Mouse (Mus musculus): ENCODE measurements at regions not wholly inside any gene's neighbourhood (a gene's known extent, or its start where the extent isn't known, plus 50 kb on each side); places are given as distances from the start of the nearest gene placed in this dataset.

GRCm38 (mm10) chr1:177557856-177558255 lies 115.7 kb downstream of the Zbtb18 start:
- ATAC-seq (ENCODE audit: low read depth) = no peak
- no peaks in the 10 kb centered on the region for H3K36me3 ChIP-seq (ENCODE audit: control insufficient read depth, insufficient read depth, low read length)
- H3K4me1 ChIP-seq (ENCODE audit: control insufficient read depth, insufficient read depth, low read length) = no peaks in the 10 kb centered on the region
- H3K27ac ChIP-seq (replicated peaks; ENCODE audit: low read depth, low read length) = no peak overlapping the region
- H3K4me2 ChIP-seq (ENCODE audit: low read depth, low read length) = no peak overlapping the region
- 71% methylated on average over 4 of the region's 4 CpGs for WGBS
- no peaks in the 10 kb centered on the region for H3K9me3 ChIP-seq (ENCODE audit: control insufficient read depth, low read length)
- no peak overlapping the region for H3K9ac ChIP-seq (ENCODE audit: low read depth, low read length)
- no peaks in the 10 kb centered on the region for H3K27me3 ChIP-seq (replicated peaks; ENCODE audit: control insufficient read depth, insufficient read depth, low read length)
- DNase-seq (ENCODE audit: low spot score) = no peak
- no peak overlapping the region for H3K4me3 ChIP-seq (ENCODE audit: low read depth, low read length)

GRCm38 (mm10) chr1:177561716-177562588 lies 119.8 kb downstream of the Zbtb18 start:
- no peak overlapping the region for H3K4me3 ChIP-seq (ENCODE audit: low read depth, low read length)
- WGBS = 72% methylated on average over 17 of the region's 17 CpGs
- ATAC-seq (ENCODE audit: low read depth) (no peak), DNase-seq (ENCODE audit: low spot score) (peak; percentile 4)
- H3K9ac ChIP-seq (ENCODE audit: low read depth, low read length) = no peak overlapping the region
- no peaks in the 10 kb centered on the region for H3K27me3 ChIP-seq (replicated peaks; ENCODE audit: control insufficient read depth, insufficient read depth, low read length)
- H3K36me3 ChIP-seq (ENCODE audit: control insufficient read depth, insufficient read depth, low read length) = no peaks in the 10 kb centered on the region
- no peak overlapping the region for H3K4me2 ChIP-seq (ENCODE audit: low read depth, low read length)
- no peak overlapping the region for H3K27ac ChIP-seq (replicated peaks; ENCODE audit: low read depth, low read length)
- no peaks in the 10 kb centered on the region for H3K9me3 ChIP-seq (ENCODE audit: control insufficient read depth, low read length)
- H3K4me1 ChIP-seq (ENCODE audit: control insufficient read depth, insufficient read depth, low read length) = no peaks in the 10 kb centered on the region

- no peaks in the 10 kb centered on the region for H3K27me3 ChIP-seq (replicated peaks; ENCODE audit: control insufficient read depth, insufficient read depth, low read length)
- no peak for ATAC-seq (ENCODE audit: low read depth)
- H3K9ac ChIP-seq (ENCODE audit: low read depth, low read length) = no peak overlapping the region
- no peaks in the 10 kb centered on the region for H3K9me3 ChIP-seq (ENCODE audit: control insufficient read depth, low read length)
- H3K4me2 ChIP-seq (ENCODE audit: low read depth, low read length) = no peak overlapping the region
- H3K36me3 ChIP-seq (ENCODE audit: control insufficient read depth, insufficient read depth, low read length) = no peaks in the 10 kb centered on the region
- DNase-seq (ENCODE audit: low spot score) = no peak
- no peak overlapping the region for H3K4me3 ChIP-seq (ENCODE audit: low read depth, low read length)
- no peak overlapping the region for H3K27ac ChIP-seq (replicated peaks; ENCODE audit: low read depth, low read length)
- WGBS = 67% methylated on average over 5 of the region's 5 CpGs
- no peaks in the 10 kb centered on the region for H3K4me1 ChIP-seq (ENCODE audit: control insufficient read depth, insufficient read depth, low read length)
Observed at GRCm38 (mm10) chr1:177562589-177562912, 120.4 kb downstream of the Zbtb18 start.

- no peak for DNase-seq (ENCODE audit: low spot score)
- no peaks in the 10 kb centered on the region for H3K27me3 ChIP-seq (replicated peaks; ENCODE audit: control insufficient read depth, insufficient read depth, low read length)
- WGBS = 76% methylated on average over 3 of the region's 3 CpGs
- no peak overlapping the region for H3K4me2 ChIP-seq (ENCODE audit: low read depth, low read length)
- no peak overlapping the region for H3K4me3 ChIP-seq (ENCODE audit: low read depth, low read length)
- no peak overlapping the region for H3K9ac ChIP-seq (ENCODE audit: low read depth, low read length)
- ATAC-seq (ENCODE audit: low read depth) = no peak
- no peaks in the 10 kb centered on the region for H3K9me3 ChIP-seq (ENCODE audit: control insufficient read depth, low read length)
- no peak overlapping the region for H3K27ac ChIP-seq (replicated peaks; ENCODE audit: low read depth, low read length)
- no peaks in the 10 kb centered on the region for H3K4me1 ChIP-seq (ENCODE audit: control insufficient read depth, insufficient read depth, low read length)
- H3K36me3 ChIP-seq (ENCODE audit: control insufficient read depth, insufficient read depth, low read length) = no peaks in the 10 kb centered on the region
Observed at GRCm38 (mm10) chr1:177565678-177566077, 123.5 kb downstream of the Zbtb18 start.

- H3K36me3 ChIP-seq (ENCODE audit: control insufficient read depth, insufficient read depth, low read length) = no peaks in the 10 kb centered on the region
- ATAC-seq (ENCODE audit: low read depth) (no peak), DNase-seq (ENCODE audit: low spot score) (no peak)
- no peak overlapping the region for H3K9ac ChIP-seq (ENCODE audit: low read depth, low read length)
- no peak overlapping the region for H3K27ac ChIP-seq (replicated peaks; ENCODE audit: low read depth, low read length)
- no peak overlapping the region for H3K4me2 ChIP-seq (ENCODE audit: low read depth, low read length)
- H3K4me1 ChIP-seq (ENCODE audit: control insufficient read depth, insufficient read depth, low read length) = no peaks in the 10 kb centered on the region
- WGBS = 82% methylated on average over 9 of the region's 9 CpGs
- H3K27me3 ChIP-seq (replicated peaks; ENCODE audit: control insufficient read depth, insufficient read depth, low read length) = no peaks in the 10 kb centered on the region
- H3K4me3 ChIP-seq (ENCODE audit: low read depth, low read length) = no peak overlapping the region
- H3K9me3 ChIP-seq (ENCODE audit: control insufficient read depth, low read length) = no peaks in the 10 kb centered on the region
Observed at GRCm38 (mm10) chr1:177568056-177568816, 126.1 kb downstream of the Zbtb18 start.

GRCm38 (mm10) chr1:177569572-177569971 lies 127.4 kb downstream of the Zbtb18 start:
- Histone ChIP-seq H3K4me3 (ENCODE audit: low read depth, low read length) (no peak overlapping the region), H3K27me3 (replicated peaks; ENCODE audit: control insufficient read depth, insufficient read depth, low read length) (no peaks in the 10 kb centered on the region), H3K4me1 (ENCODE audit: control insufficient read depth, insufficient read depth, low read length) (no peaks in the 10 kb centered on the region), H3K27ac (replicated peaks; ENCODE audit: low read depth, low read length) (no peak overlapping the region), H3K9ac (ENCODE audit: low read depth, low read length) (no peak overlapping the region), H3K4me2 (ENCODE audit: low read depth, low read length) (no peak overlapping the region), H3K9me3 (ENCODE audit: control insufficient read depth, low read length) (no peaks in the 10 kb centered on the region), H3K36me3 (ENCODE audit: control insufficient read depth, insufficient read depth, low read length) (no peaks in the 10 kb centered on the region)
- no peak for ATAC-seq (ENCODE audit: low read depth)
- 78% methylated on average over 6 of the region's 6 CpGs for WGBS
- no peak for DNase-seq (ENCODE audit: low spot score)

- no peak overlapping the region for H3K27ac ChIP-seq (replicated peaks; ENCODE audit: low read depth, low read length)
- 81% methylated on average over 17 of the region's 17 CpGs for WGBS
- H3K4me2 ChIP-seq (ENCODE audit: low read depth, low read length) = no peak overlapping the region
- no peak for ATAC-seq (ENCODE audit: low read depth)
- no peaks in the 10 kb centered on the region for H3K27me3 ChIP-seq (replicated peaks; ENCODE audit: control insufficient read depth, insufficient read depth, low read length)
- H3K36me3 ChIP-seq (ENCODE audit: control insufficient read depth, insufficient read depth, low read length) = no peaks in the 10 kb centered on the region
- no peak overlapping the region for H3K4me3 ChIP-seq (ENCODE audit: low read depth, low read length)
- H3K9ac ChIP-seq (ENCODE audit: low read depth, low read length) = no peak overlapping the region
- no peak for DNase-seq (ENCODE audit: low spot score)
- H3K4me1 ChIP-seq (ENCODE audit: control insufficient read depth, insufficient read depth, low read length) = no peaks in the 10 kb centered on the region; the same call in 1 of the 2 replicates
- H3K9me3 ChIP-seq (ENCODE audit: control insufficient read depth, low read length) = no peaks in the 10 kb centered on the region
Observed at GRCm38 (mm10) chr1:177573017-177573725, 131.0 kb downstream of the Zbtb18 start.

- H3K4me3 ChIP-seq (ENCODE audit: low read depth, low read length) = no peak overlapping the region
- H3K4me2 ChIP-seq (ENCODE audit: low read depth, low read length) = no peak overlapping the region
- no peaks in the 10 kb centered on the region for H3K9me3 ChIP-seq (ENCODE audit: control insufficient read depth, low read length)
- H3K9ac ChIP-seq (ENCODE audit: low read depth, low read length) = no peak overlapping the region
- no peak for DNase-seq (ENCODE audit: low spot score)
- ATAC-seq (ENCODE audit: low read depth) = no peak
- no peak overlapping the region for H3K27ac ChIP-seq (replicated peaks; ENCODE audit: low read depth, low read length)
- H3K27me3 ChIP-seq (replicated peaks; ENCODE audit: control insufficient read depth, insufficient read depth, low read length) = no peaks in the 10 kb centered on the region
- H3K36me3 ChIP-seq (ENCODE audit: control insufficient read depth, insufficient read depth, low read length) = no peaks in the 10 kb centered on the region
- WGBS = 86% methylated on average over 4 of the region's 4 CpGs
- no peaks in the 10 kb centered on the region; the same call in 1 of the 2 replicates for H3K4me1 ChIP-seq (ENCODE audit: control insufficient read depth, insufficient read depth, low read length)
Observed at GRCm38 (mm10) chr1:177573781-177574180, 131.6 kb downstream of the Zbtb18 start.
